Mouse (Mus musculus) erythroblast, embryonic 14.5 days (primary cell): Measurements from ENCODE around the gene Isy1.

Experiments
- GATA1 ChIP-seq: IDR thresholded peaks from 2 replicates; pipeline ENCODE4 v1.6.1; 2012; ENCODE audit warnings: low read length, inconsistent platforms, mixed read lengths
- TAL1 ChIP-seq: IDR thresholded peaks from 3 replicates; pipeline ENCODE4 v1.6.1; 2012; ENCODE audit warnings: low read length, inconsistent platforms, mixed read lengths

DNA sequence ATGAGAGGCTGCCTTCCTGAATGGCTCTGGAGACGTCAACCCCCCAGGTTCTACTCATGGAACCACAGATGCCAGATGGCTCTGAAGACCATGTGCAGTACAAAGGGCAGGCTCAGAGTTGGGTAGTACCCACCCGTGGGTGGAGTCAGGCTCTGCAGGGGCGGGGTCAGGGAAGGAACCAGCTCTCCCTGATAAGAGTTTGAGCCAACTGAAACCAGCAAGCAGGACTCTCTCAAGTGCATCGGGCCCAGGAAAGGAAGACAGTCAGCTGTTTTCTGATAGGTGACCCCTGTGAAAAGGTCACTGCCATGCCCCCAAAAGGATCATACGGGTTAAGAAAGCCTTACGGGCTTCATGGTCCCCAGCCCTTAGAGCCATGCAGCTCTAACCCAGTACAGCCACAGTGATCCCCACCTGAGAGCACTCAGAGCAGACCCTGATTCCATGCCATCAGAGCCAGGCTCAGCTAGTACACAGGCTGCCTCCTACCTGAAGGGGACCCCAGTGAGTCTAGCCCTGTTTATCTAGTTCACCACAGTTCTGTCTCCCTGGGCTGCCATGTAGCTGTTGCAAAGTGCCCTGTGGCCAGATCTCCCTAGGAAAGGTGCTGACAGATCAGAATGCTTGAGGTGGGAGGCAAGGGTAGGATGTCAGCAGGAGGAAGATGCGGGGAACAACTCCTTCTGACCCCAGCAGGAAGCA lies 47.7 kb downstream of the Isy1 start:
- peak; percentile 71 for TF ChIP-seq GATA1
- TF ChIP-seq TAL1, result no peak
